Mouse (Mus musculus): ENCODE data around the gene Chrna10.

Gene Chrna10

GRCm38 (mm10) chr7:102116579-102117331, at the start of gene Chrna10:
Gene Chrna10 (minus strand): TSS chr7:102116828.
- no peak for DNase-seq

- no peak for DNase-seq
Measured at GRCm38 (mm10) chr7:102153691-102154090, 37.1 kb upstream of the Chrna10 start.

GRCm38 (mm10) chr7:102137898-102138297, 21.3 kb upstream of the Chrna10 start:
- DNase-seq = no peak

- peak; percentile 20 for DNase-seq
Measured at GRCm38 (mm10) chr7:102137464-102137863, 20.8 kb upstream of the Chrna10 start.

- DNase-seq = peak; percentile 17
Measured at GRCm38 (mm10) chr7:102132395-102132794, 15.8 kb upstream of the Chrna10 start.

- no peak for DNase-seq
Measured at GRCm38 (mm10) chr7:102120326-102120725, 3.7 kb upstream of the Chrna10 start.

GRCm38 (mm10) chr7:102117382-102117781, 754 bp upstream of the Chrna10 start:
- DNase-seq = no peak

GRCm38 (mm10) chr7:102113151-102113729, 3.4 kb downstream of the Chrna10 start:
- DNase-seq = no peak

GRCm38 (mm10) chr7:102109746-102110145, 6.9 kb downstream of the Chrna10 start:
- no peak for DNase-seq

GRCm38 (mm10) chr7:102109171-102109570, 7.5 kb downstream of the Chrna10 start, which contains the start of gene Art5:
Gene Art5 (minus strand): TSS chr7:102109489.
- no peak for DNase-seq

GRCm38 (mm10) chr7:102108206-102108605, 8.4 kb downstream of the Chrna10 start:
- DNase-seq = no peak

GRCm38 (mm10) chr7:102106700-102107141, 9.9 kb downstream of the Chrna10 start:
- DNase-seq = no peak

- no peak for DNase-seq
Measured at GRCm38 (mm10) chr7:102104126-102104525, 12.5 kb downstream of the Chrna10 start.

- DNase-seq = no peak
Measured at GRCm38 (mm10) chr7:102103555-102103954, 13.1 kb downstream of the Chrna10 start.

- no peak for DNase-seq
Measured at GRCm38 (mm10) chr7:102102696-102103095, 13.9 kb downstream of the Chrna10 start.

GRCm38 (mm10) chr7:102102241-102102640, 14.4 kb downstream of the Chrna10 start:
- no peak for DNase-seq

GRCm38 (mm10) chr7:102101487-102101886, 15.1 kb downstream of the Chrna10 start, which contains the start of gene Art1:
Gene Art1 (plus strand): TSS chr7:102101743.
- no peak for DNase-seq

GRCm38 (mm10) chr7:102100868-102101267, 15.8 kb downstream of the Chrna10 start:
- DNase-seq = no peak

- DNase-seq = peak; percentile 16
Measured at GRCm38 (mm10) chr7:102099760-102100661, 16.6 kb downstream of the Chrna10 start.

- no peak for DNase-seq
Measured at GRCm38 (mm10) chr7:102087336-102087735, 29.3 kb downstream of the Chrna10 start.

- no peak for DNase-seq
Measured at GRCm38 (mm10) chr7:102084041-102084696, 32.5 kb downstream of the Chrna10 start.

- no peak for DNase-seq
Measured at GRCm38 (mm10) chr7:102082816-102083215, 33.8 kb downstream of the Chrna10 start, which contains the start of gene Trpc2. Gene Trpc2 (plus strand): TSS chr7:102083116.

GRCm38 (mm10) chr7:102081784-102082183, 34.8 kb downstream of the Chrna10 start:
- DNase-seq = no peak
